Mouse (Mus musculus): ENCODE results near the gene Slc29a2. TPM values are rescaled to one million over a fixed set of nuclear protein-coding genes. Genes with fewer than 3 reads are reported as not detected.

The Slc29a2 gene
- polyA plus RNA-seq (2014; fragmentation: Nextera tagmentation; extraction: Ambion mirVana), result 3.8 and 4.1 TPM in 2 replicates

DNA sequence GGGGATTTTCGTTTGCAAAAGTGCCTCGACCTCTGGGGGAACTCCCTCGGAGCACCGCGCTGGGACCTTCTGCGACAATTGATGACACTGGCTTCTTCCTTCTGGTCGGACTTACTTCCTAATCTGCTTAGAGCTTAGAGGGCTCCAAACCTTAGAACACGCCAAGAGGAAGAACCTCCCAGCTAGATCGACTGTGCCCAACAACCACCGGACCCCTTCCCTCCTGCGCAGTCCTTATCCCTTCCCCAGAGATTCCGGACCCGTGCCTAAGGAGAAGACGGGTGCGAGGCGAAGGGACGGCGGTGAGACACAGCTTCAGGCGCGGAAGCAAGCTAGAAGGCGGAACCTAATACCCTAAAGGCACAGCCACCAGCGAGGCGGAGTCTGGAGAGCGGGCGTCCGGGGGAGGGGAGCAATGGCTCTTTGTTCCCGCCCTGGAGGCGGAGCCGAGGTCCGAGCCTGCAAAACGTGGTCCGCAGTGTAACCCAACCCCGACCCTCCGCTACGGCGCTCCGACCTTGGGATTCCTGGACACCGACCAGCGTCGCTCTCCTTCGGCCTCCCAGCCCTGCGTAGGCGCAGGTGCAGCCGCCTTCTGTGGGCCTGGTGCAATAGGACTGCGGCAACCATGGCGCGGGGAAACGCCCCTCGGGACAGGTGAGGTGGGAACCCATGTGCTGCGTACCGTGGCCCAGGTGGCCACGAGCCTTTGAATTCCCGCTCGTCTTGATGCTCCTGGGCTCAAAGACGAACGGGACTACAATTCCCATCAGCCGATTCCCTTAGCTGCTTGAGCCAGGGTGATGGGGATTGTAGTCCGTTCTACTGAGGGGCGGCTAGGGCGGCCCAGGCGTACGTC, at the start of gene Slc29a2:
Gene Slc29a2, plus strand, starts transcription at position 240 of the 859 bp plus-strand sequence.
- DNase-seq (ENCODE audit: low spot score) (peak; percentile 93), ATAC-seq (ENCODE audit: low FRiP score) (peak; percentile 96)
- H3K9me3 ChIP-seq (ENCODE audit: control insufficient read depth, low read length), result no peaks in the 10 kb centered on the region
- H3K4me2 ChIP-seq (replicated peaks; ENCODE audit: low read depth, low read length), result peak within 1 kb of the TSS; percentile 74
- no peaks in the 10 kb centered on the region for H3K36me3 ChIP-seq (ENCODE audit: control insufficient read depth, insufficient read depth, low read length)
- WGBS, result under 1% methylated on average over 62 of the region's 62 CpGs
- no peaks in the 10 kb centered on the region for H3K4me1 ChIP-seq (replicated peaks; ENCODE audit: control insufficient read depth, insufficient read depth, low read length)
- peak within 1 kb of the TSS; percentile 80 for H3K27ac ChIP-seq (ENCODE audit: low read depth, low read length)
- peak within 1 kb of the TSS; percentile 74 for H3K9ac ChIP-seq (ENCODE audit: low read depth, low read length)
- H3K27me3 ChIP-seq (ENCODE audit: control insufficient read depth, insufficient read depth, low read length), result no peaks in the 10 kb centered on the region
- H3K4me3 ChIP-seq (ENCODE audit: low read depth, low read length), result peak within 1 kb of the TSS; percentile 53

- Histone ChIP-seq H3K4me3 (ENCODE audit: low read depth, low read length) (no peak overlapping the region), H3K36me3 (ENCODE audit: control insufficient read depth, insufficient read depth, low read length) (no peaks in the 10 kb centered on the region), H3K9me3 (ENCODE audit: control insufficient read depth, low read length) (no peaks in the 10 kb centered on the region), H3K4me1 (replicated peaks; ENCODE audit: control insufficient read depth, insufficient read depth, low read length) (no peaks in the 10 kb centered on the region), H3K9ac (ENCODE audit: low read depth, low read length) (no peak overlapping the region), H3K27me3 (ENCODE audit: control insufficient read depth, insufficient read depth, low read length) (peaks cover 22% of the 10 kb centered on the region), H3K27ac (ENCODE audit: low read depth, low read length) (no peak overlapping the region), H3K4me2 (replicated peaks; ENCODE audit: low read depth, low read length) (no peak overlapping the region)
- ATAC-seq (ENCODE audit: low FRiP score) (no peak), DNase-seq (ENCODE audit: low spot score) (peak; percentile 79)
Measured at GRCm38 (mm10) chr19:4981767-4982166, 41.9 kb upstream of the Slc29a2 start.

DNA sequence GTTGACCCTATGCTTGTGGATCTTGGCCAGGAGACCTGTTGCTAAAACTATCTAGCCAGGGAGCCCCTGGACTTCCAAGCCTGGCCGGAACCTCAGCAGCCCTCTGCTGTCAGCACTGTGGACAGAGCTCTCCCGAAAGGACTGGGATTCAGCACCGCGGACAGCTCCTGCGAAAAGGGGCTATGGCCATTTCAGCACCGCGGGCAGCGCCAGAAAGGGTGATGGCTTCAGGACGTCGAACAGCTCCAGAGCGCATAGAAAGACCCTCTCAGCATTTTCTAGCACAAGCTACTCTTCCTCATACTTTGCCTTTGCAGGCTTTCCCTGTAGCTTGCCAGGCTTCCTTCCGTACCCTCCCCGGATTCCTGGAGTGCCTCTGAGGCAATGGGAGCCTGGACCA, 34.6 kb upstream of the Slc29a2 start:
- no peak for ATAC-seq (ENCODE audit: low FRiP score)
- Histone ChIP-seq H3K9me3 (ENCODE audit: control insufficient read depth, low read length) (no peaks in the 10 kb centered on the region), H3K27ac (ENCODE audit: low read depth, low read length) (no peak overlapping the region), H3K9ac (ENCODE audit: low read depth, low read length) (no peak overlapping the region), H3K4me1 (replicated peaks; ENCODE audit: control insufficient read depth, insufficient read depth, low read length) (no peaks in the 10 kb centered on the region), H3K4me2 (replicated peaks; ENCODE audit: low read depth, low read length) (no peak overlapping the region), H3K36me3 (ENCODE audit: control insufficient read depth, insufficient read depth, low read length) (no peaks in the 10 kb centered on the region), H3K4me3 (ENCODE audit: low read depth, low read length) (no peak overlapping the region), H3K27me3 (ENCODE audit: control insufficient read depth, insufficient read depth, low read length) (peaks cover 58% of the 10 kb centered on the region)
- 3% methylated on average over 13 of the region's 13 CpGs for WGBS
- DNase-seq (ENCODE audit: low spot score), result peak; percentile 94

DNA sequence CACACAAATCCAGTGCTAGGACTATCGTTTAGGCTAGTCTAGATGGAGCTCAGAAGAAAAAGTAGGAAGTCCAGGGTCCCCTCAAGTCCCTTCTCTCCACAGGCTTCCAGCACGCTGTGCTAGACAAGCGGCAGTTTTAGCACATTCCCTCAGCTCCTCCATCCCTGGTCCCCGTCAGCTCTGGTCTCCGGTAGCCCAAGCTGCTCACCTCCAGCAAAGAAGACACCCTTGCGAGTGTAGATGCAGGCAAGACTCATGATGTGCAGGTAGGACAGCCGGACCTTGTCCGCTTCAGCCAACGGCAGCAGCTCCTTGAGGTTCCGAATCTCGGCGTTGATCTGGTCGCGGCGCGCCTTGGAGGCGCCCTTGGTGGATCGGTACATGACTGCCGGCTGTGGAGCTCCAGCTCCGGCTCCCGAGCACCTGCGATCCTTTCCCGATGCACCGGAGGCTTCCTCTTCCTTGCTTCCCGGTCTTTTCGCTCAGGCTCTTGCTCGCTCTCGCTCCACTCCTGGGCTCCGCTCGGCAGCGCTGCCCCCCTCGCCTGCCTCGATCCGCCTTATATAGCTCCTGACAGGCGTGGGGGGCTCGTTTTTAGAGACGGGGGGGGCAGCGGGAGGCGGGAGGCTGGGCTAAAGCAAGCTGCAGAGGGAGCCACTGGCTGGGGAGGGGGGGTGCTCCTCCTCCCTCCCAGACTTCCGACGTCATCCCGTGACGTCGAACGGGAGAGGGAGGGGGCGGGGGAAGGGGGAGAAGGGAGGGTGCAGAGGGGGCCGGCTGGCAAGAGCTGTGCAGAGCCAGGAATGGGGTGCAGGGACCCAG, 34.0 kb upstream of the Slc29a2 start:
- H3K27ac ChIP-seq (ENCODE audit: low read depth, low read length), result no peak overlapping the region
- WGBS, result 17% methylated on average over 40 of the region's 47 CpGs
- H3K27me3 ChIP-seq (ENCODE audit: control insufficient read depth, insufficient read depth, low read length), result peaks cover 52% of the 10 kb centered on the region
- 0 out of 2 replicates have a peak overlapping the region, but pooled peaks have one; percentile 42 for H3K9ac ChIP-seq (ENCODE audit: low read depth, low read length)
- DNase-seq (ENCODE audit: low spot score), result peak; percentile 48
- H3K4me3 ChIP-seq (ENCODE audit: low read depth, low read length), result peak overlapping the region; percentile 34
- no peaks in the 10 kb centered on the region for H3K9me3 ChIP-seq (ENCODE audit: control insufficient read depth, low read length)
- no peaks in the 10 kb centered on the region for H3K36me3 ChIP-seq (ENCODE audit: control insufficient read depth, insufficient read depth, low read length)
- H3K4me1 ChIP-seq (replicated peaks; ENCODE audit: control insufficient read depth, insufficient read depth, low read length), result no peaks in the 10 kb centered on the region
- ATAC-seq (ENCODE audit: low FRiP score), result no peak
- peak overlapping the region; percentile 48 for H3K4me2 ChIP-seq (replicated peaks; ENCODE audit: low read depth, low read length)

DNA sequence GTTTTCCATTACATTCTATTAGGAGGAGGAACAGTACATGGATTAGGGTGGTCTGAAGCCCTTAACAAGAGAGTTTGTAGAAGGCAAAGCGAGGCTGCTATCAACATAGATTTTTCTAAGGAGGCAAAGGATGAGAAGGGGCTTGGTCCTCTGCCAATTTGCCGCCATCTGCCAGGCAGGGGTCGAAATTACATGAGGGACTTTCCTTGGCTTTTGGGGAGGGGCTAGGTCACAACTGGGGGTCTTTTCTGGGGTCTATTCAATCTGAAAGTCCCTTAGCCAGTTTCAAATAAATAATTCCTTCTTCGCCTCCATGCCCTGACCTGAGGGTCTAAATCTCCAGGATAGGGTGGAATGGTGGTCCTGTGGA, 33.4 kb upstream of the Slc29a2 start, which contains the start of gene Npas4:
Gene Npas4, minus strand, starts transcription at position 61 of the 370 bp plus-strand sequence.
- Histone ChIP-seq H3K27ac (ENCODE audit: low read depth, low read length) (no peak within 1 kb of the TSS), H3K4me2 (replicated peaks; ENCODE audit: low read depth, low read length) (peak within 1 kb of the TSS; percentile 48), H3K4me3 (ENCODE audit: low read depth, low read length) (peak within 1 kb of the TSS; percentile 34), H3K4me1 (replicated peaks; ENCODE audit: control insufficient read depth, insufficient read depth, low read length) (no peaks in the 10 kb centered on the region), H3K9me3 (ENCODE audit: control insufficient read depth, low read length) (no peaks in the 10 kb centered on the region), H3K27me3 (ENCODE audit: control insufficient read depth, insufficient read depth, low read length) (peaks cover 47% of the 10 kb centered on the region), H3K9ac (ENCODE audit: low read depth, low read length) (0 out of 2 replicates have a peak within 1 kb of the TSS, but pooled peaks have one; percentile 42), H3K36me3 (ENCODE audit: control insufficient read depth, insufficient read depth, low read length) (no peaks in the 10 kb centered on the region)
- WGBS, result 26% methylated on average over 4 of the region's 4 CpGs
- DNase-seq (ENCODE audit: low spot score) (no peak), ATAC-seq (ENCODE audit: low FRiP score) (no peak)

DNA sequence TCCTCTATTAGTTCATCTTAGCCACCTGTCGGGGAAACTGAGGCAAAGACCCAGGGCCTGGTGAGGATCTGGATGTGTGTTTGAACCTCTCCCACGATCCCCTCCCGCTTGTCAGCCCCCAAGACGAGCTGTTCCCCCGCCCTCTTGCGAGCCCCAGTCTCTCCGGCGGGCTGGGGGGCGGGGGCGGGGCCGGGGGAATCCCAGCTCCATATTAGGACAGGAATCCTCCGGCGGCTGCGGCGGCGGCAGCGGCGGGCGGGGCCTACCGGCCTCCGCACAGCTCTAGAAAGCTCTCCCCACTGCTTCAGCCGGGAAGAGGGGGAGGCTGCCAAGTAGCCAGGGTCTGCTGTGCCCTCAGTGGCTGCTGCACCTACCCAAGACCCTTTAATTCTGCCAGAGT, 32.9 kb upstream of the Slc29a2 start:
- no peak overlapping the region for H3K27ac ChIP-seq (ENCODE audit: low read depth, low read length)
- H3K9ac ChIP-seq (ENCODE audit: low read depth, low read length), result no peak overlapping the region
- H3K36me3 ChIP-seq (ENCODE audit: control insufficient read depth, insufficient read depth, low read length), result no peaks in the 10 kb centered on the region
- no peaks in the 10 kb centered on the region for H3K4me1 ChIP-seq (replicated peaks; ENCODE audit: control insufficient read depth, insufficient read depth, low read length)
- ATAC-seq (ENCODE audit: low FRiP score), result no peak
- DNase-seq (ENCODE audit: low spot score), result peak; percentile 20
- 1% methylated on average over 5 of the region's 22 CpGs for WGBS
- H3K4me2 ChIP-seq (replicated peaks; ENCODE audit: low read depth, low read length), result peak overlapping the region; percentile 30
- H3K27me3 ChIP-seq (ENCODE audit: control insufficient read depth, insufficient read depth, low read length), result peaks cover 47% of the 10 kb centered on the region
- peak overlapping the region; percentile 6; the same call in 1 of the 2 replicates for H3K4me3 ChIP-seq (ENCODE audit: low read depth, low read length)
- no peaks in the 10 kb centered on the region for H3K9me3 ChIP-seq (ENCODE audit: control insufficient read depth, low read length)

DNA sequence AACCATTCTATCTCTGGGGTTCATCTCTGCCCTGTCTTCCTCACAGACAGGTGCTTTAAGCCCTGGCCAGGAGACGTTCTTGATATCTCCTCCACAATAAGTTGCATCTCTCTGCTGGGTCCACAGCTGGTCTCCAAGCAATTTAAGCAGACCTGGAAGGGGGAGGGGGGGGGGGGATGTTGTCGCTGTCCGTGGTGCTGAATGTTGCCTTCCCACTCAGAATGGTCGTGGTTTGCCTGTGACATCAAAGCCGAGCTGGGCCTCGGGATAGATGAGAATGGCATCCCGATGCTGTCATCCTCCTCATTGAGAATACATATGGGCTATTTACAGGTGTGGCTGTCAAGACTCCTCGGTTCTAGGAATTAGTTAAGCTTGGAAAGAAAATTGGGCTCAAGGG, 31.3 kb upstream of the Slc29a2 start:
- Histone ChIP-seq H3K27me3 (ENCODE audit: control insufficient read depth, insufficient read depth, low read length) (peaks cover 43% of the 10 kb centered on the region), H3K4me3 (ENCODE audit: low read depth, low read length) (no peak overlapping the region), H3K4me2 (replicated peaks; ENCODE audit: low read depth, low read length) (no peak overlapping the region), H3K9me3 (ENCODE audit: control insufficient read depth, low read length) (no peaks in the 10 kb centered on the region), H3K27ac (ENCODE audit: low read depth, low read length) (no peak overlapping the region), H3K9ac (ENCODE audit: low read depth, low read length) (no peak overlapping the region), H3K36me3 (ENCODE audit: control insufficient read depth, insufficient read depth, low read length) (no peaks in the 10 kb centered on the region), H3K4me1 (replicated peaks; ENCODE audit: control insufficient read depth, insufficient read depth, low read length) (no peaks in the 10 kb centered on the region)
- WGBS, result 17% methylated on average over 8 of the region's 8 CpGs
- ATAC-seq (ENCODE audit: low FRiP score) (no peak), DNase-seq (ENCODE audit: low spot score) (peak; percentile 45)

- H3K9ac ChIP-seq (ENCODE audit: low read depth, low read length), result no peak overlapping the region
- 7% methylated on average over 9 of the region's 9 CpGs for WGBS
- DNase-seq (ENCODE audit: low spot score) (no peak), ATAC-seq (ENCODE audit: low FRiP score) (no peak)
- H3K27ac ChIP-seq (ENCODE audit: low read depth, low read length), result no peak overlapping the region
- no peaks in the 10 kb centered on the region for H3K36me3 ChIP-seq (ENCODE audit: control insufficient read depth, insufficient read depth, low read length)
- no peak overlapping the region for H3K4me3 ChIP-seq (ENCODE audit: low read depth, low read length)
- no peaks in the 10 kb centered on the region for H3K9me3 ChIP-seq (ENCODE audit: control insufficient read depth, low read length)
- peaks cover 41% of the 10 kb centered on the region for H3K27me3 ChIP-seq (ENCODE audit: control insufficient read depth, insufficient read depth, low read length)
- no peak overlapping the region for H3K4me2 ChIP-seq (replicated peaks; ENCODE audit: low read depth, low read length)
- H3K4me1 ChIP-seq (replicated peaks; ENCODE audit: control insufficient read depth, insufficient read depth, low read length), result no peaks in the 10 kb centered on the region
Measured at GRCm38 (mm10) chr19:4992904-4993303, 30.8 kb upstream of the Slc29a2 start.

Measured in hindbrain, embryonic 11.5 days (tissue).